Mouse (Mus musculus) neural tube, embryonic 14.5 days (tissue): Measurements from ENCODE around the gene Sh2d1b1. TPM values are rescaled to one million over a fixed set of nuclear protein-coding genes. Genes with fewer than 3 reads are reported as not detected.

Experiments
- polyA plus RNA-seq: library from polyadenylated mRNA; unstranded; fragments of >200 nt; fragmentation: Nextera tagmentation; extraction: Ambion mirVana; gene quantifications from 2 replicates; pipeline ENCODE4 v1.2.1, GENCODE M21; 2014

The Sh2d1b1 gene
- polyA plus RNA-seq, 1 experiment from 2014 or later = not detected

Other genes with a start within 250 kb of the Sh2d1b1 start
- gene Ddr2, start 166.6 kb upstream of the Sh2d1b1 start, polyA plus RNA-seq = 0.91 and 11.7 TPM in 2 replicates
- gene Uap1, start 102.4 kb upstream of the Sh2d1b1 start, polyA plus RNA-seq = 62.4 and 70.7 TPM in 2 replicates
- 11.3 and 18.1 TPM in 2 replicates for gene Uhmk1, start 61.9 kb upstream of the Sh2d1b1 start, polyA plus RNA-seq
- gene Sh2d1b2, start 44.6 kb upstream of the Sh2d1b1 start, polyA plus RNA-seq = not detected in 2 replicates
- gene Gm7694, start 29.0 kb downstream of the Sh2d1b1 start, polyA plus RNA-seq = 2.2 and 2.9 TPM in 2 replicates
- gene Spata46, start 31.5 kb downstream of the Sh2d1b1 start, polyA plus RNA-seq = 1.3 and 1.9 TPM in 2 replicates